Mouse (Mus musculus): ENCODE measurements around the gene Mrps7.

Gene Mrps7

DNA sequence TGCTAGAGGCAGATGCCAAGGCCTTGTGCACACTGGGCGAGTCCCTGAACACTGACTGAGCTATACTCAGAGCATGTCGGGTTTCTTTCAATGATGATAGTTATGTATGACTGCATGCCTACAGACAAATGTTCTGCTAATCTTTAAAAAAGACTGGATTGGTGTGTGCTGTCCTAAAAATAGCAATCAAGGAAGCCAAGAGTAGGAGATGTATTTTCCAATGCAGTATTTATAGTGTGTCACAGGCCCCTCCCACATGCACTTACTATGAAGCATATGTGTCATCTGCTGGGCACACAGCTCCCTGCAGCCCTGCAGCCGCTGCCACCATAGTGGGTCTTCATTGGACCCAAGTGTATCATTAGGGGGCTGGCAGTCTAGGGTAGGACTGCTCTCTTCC, 49.5 kb downstream of the Mrps7 start:
- no peak for DNase-seq

DNA sequence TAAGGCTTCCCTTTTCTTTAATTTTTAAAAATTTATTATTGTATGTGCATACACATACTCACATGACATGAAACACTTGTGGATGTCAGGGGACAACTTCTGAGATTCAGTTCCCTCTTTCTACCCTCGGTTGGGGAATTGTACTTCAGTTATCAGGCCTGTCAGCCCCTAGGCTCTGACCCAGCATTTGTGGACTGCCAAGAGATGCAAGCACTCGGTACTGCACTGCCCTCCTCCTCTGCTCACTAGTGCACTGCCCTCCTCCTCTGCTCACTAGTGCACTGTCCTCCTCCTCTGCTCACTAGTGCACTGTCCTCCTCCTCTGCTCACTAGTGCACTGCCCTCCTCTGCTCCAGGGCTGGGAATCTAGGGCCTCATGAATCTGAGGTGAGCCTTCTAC, 50.4 kb downstream of the Mrps7 start:
- no peak for DNase-seq

All from cerebellum, adult 9-11 months (tissue).